Mouse (Mus musculus): Measurements from ENCODE around the gene Osgepl1.
"Not testable (repeated sequence)": the region's sequence is repeated elsewhere in the genome, so short reads cannot be mapped to it uniquely, and the experiment has no call there.

Osgepl1 gene

GRCm38 (mm10) chr1:53312989-53313967 is at the start of gene Osgepl1:
Gene Osgepl1, plus strand, starts transcription at chr1:53313624.
- DNase-seq (ENCODE audit: low spot score): peak; percentile 83

- DNase-seq (ENCODE audit: low spot score): not testable (repeated sequence)
Measured at GRCm38 (mm10) chr1:53264958-53265612, 48.3 kb upstream of the Osgepl1 start.

GRCm38 (mm10) chr1:53269901-53270300 is 43.5 kb upstream of the Osgepl1 start:
- DNase-seq (ENCODE audit: low spot score): no peak

GRCm38 (mm10) chr1:53272646-53273045 is 40.8 kb upstream of the Osgepl1 start:
- DNase-seq (ENCODE audit: low spot score): no peak

GRCm38 (mm10) chr1:53291197-53291596 is 22.2 kb upstream of the Osgepl1 start:
- DNase-seq (ENCODE audit: low spot score): no peak

GRCm38 (mm10) chr1:53296581-53297383 is 16.6 kb upstream of the Osgepl1 start, which contains the start of the genes Pms1, Ormdl1 and Gm28778:
Gene Pms1, minus strand, starts transcription at chr1:53297018.
Gene Ormdl1, plus strand, starts transcription at chr1:53297095.
Gene Gm28778, plus strand, starts transcription at chr1:53297111.
- DNase-seq (ENCODE audit: low spot score): peak; percentile 89

GRCm38 (mm10) chr1:53300506-53300905 is 12.9 kb upstream of the Osgepl1 start:
- no peak for DNase-seq (ENCODE audit: low spot score)

- DNase-seq (ENCODE audit: low spot score): no peak
Measured at GRCm38 (mm10) chr1:53321662-53322344, 8.4 kb downstream of the Osgepl1 start.

- DNase-seq (ENCODE audit: low spot score): no peak
Measured at GRCm38 (mm10) chr1:53323254-53323653, 9.8 kb downstream of the Osgepl1 start.

- DNase-seq (ENCODE audit: low spot score): no peak
Measured at GRCm38 (mm10) chr1:53324277-53324676, 10.9 kb downstream of the Osgepl1 start.

- no peak for DNase-seq (ENCODE audit: low spot score)
Measured at GRCm38 (mm10) chr1:53324827-53325494, 11.5 kb downstream of the Osgepl1 start.

GRCm38 (mm10) chr1:53333527-53333926 is 20.1 kb downstream of the Osgepl1 start:
- not testable (repeated sequence) for DNase-seq (ENCODE audit: low spot score)

GRCm38 (mm10) chr1:53335465-53335864 is 22.0 kb downstream of the Osgepl1 start:
- DNase-seq (ENCODE audit: low spot score): no peak

- not testable (repeated sequence) for DNase-seq (ENCODE audit: low spot score)
Measured at GRCm38 (mm10) chr1:53337403-53337802, 24.0 kb downstream of the Osgepl1 start.

- DNase-seq (ENCODE audit: low spot score): no peak
Measured at GRCm38 (mm10) chr1:53341071-53341470, 27.6 kb downstream of the Osgepl1 start.

- DNase-seq (ENCODE audit: low spot score): peak; percentile 97
Measured at GRCm38 (mm10) chr1:53352327-53353261, 39.2 kb downstream of the Osgepl1 start, which contains the start of the genes Asdurf, Gm28551 and Asnsd1. Gene Asdurf, minus strand, starts transcription at chr1:53352619. Gene Gm28551, minus strand, starts transcription at chr1:53352667. Gene Asnsd1, minus strand, starts transcription at chr1:53352752.

GRCm38 (mm10) chr1:53358988-53359387 is 45.6 kb downstream of the Osgepl1 start:
- no peak for DNase-seq (ENCODE audit: low spot score)

Data from c-Kit-positive CD71-positive TER-119-positive erythroid progenitor cells, embryonic 14.5 days (primary cell).